Mouse (Mus musculus): ENCODE data around the gene Methig1. TPM values are rescaled to one million over a fixed set of nuclear protein-coding genes. Genes with fewer than 3 reads are reported as not detected.
"Not testable (repeated sequence)": the region's sequence is repeated elsewhere in the genome, so short reads cannot be mapped to it uniquely, and the experiment has no call there.

Gene Methig1
- total RNA-seq, 2 experiments from 2014 or later = not detected

DNA sequence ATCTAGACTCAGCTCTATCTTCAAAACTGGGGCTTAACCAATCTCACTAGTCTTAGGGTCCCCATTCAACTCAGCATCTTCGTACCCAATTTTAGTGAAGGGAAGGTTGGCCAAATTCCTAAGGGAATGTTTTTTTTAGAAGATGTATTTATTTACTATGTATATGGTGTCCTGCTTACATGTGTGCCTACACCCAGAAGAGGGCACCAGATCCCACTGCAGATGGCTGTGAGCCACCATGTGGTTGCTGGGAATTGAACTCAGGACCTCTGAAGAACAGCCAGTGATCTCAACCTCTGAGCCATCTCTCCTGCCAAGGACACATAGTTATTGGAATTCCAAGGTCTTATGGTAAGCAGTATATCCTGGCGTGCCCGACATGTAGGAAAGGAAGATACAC, 42.6 kb downstream of the Methig1 start:
- no peak for DNase-seq

DNA sequence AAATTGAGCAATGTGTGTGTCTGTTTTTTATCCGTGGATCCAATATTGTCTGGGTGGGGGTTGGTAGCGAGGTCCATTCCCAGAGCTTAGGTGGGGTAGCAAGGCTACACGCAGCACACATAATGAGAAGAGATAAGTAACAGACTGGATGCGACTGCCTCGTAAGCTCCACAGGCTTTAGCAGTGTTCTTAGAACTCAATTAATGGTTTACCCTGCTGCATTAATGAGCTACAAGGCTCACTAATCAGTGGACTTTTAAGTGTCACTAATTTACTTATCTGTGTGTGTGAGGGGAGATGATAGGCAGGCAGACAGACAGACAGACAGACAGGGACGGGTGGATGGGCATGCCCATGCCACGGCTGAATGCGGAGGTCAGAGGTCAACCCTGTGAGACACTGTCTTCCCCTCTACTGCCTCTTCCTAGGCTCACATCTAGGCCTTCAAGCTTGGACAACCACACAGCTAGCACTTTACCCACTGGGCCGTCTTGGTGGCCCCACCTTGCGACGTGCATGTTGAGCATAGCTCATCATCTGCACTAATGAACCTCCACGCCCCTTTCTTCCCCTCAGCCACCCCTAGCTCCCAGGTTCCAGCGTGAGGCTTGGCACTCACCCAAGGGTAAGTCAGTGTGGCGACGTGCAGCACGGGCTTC, 47.8 kb downstream of the Methig1 start:
- DNase-seq = no peak

GRCm38 (mm10) chr15:100401811-100402210, 48.9 kb downstream of the Methig1 start:
- no peak for DNase-seq

DNA sequence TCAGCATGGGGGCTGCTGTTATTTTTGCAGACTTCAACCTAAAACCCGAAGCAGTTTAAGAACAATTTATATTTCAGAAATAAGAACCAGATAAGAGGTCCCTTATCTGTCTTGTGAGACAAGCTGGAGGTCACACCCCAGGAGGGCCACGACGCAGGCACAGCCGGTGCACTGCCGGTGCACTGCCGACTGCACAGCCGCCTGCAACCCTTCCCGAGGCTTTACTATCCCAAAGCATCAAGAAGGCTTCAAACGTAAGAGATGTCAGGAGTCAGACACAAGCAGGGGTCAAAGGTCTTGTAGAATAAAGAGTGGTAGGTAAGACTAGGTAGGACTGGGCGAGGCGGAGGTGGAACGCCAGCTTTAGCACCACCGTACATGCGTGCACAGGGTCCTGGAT, 49.4 kb downstream of the Methig1 start:
- DNase-seq = no peak

- DNase-seq = no peak
Measured at GRCm38 (mm10) chr15:100402798-100403197, 49.8 kb downstream of the Methig1 start.

DNA sequence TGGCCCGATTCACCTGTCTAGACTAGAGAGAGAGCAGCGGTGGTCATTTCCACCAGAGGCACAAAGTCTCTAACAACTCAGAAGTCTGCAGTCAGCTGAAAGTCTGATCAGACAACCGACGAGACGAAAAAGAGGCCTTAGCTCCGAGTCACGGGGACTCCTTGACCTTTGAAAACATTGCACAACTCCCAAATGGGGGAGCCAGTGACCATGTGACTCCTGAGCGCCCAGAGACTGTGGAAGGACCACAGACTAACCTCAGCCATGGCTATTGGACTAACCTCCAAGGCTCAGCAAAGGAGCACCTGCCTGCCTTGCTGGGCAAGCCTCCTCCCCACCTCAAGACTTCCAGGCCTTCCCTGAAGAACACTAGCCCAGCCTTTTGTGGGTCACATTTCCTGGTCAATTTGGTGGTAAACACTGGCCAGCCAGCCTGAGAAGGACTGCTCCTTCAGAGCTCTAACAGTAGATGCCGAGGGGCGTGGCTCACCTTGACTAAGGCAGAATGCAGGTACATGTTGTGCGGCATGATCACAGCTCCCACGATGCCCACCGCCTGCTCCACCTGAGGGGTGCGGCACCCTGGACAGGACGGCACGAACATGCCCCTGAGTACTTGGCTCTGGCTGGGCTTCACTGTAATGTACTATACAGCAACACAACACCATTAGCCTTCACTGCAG, 50.5 kb downstream of the Methig1 start:
- DNase-seq = no peak

- no peak for DNase-seq
Measured at GRCm38 (mm10) chr15:100406088-100406487, 53.1 kb downstream of the Methig1 start.

DNA sequence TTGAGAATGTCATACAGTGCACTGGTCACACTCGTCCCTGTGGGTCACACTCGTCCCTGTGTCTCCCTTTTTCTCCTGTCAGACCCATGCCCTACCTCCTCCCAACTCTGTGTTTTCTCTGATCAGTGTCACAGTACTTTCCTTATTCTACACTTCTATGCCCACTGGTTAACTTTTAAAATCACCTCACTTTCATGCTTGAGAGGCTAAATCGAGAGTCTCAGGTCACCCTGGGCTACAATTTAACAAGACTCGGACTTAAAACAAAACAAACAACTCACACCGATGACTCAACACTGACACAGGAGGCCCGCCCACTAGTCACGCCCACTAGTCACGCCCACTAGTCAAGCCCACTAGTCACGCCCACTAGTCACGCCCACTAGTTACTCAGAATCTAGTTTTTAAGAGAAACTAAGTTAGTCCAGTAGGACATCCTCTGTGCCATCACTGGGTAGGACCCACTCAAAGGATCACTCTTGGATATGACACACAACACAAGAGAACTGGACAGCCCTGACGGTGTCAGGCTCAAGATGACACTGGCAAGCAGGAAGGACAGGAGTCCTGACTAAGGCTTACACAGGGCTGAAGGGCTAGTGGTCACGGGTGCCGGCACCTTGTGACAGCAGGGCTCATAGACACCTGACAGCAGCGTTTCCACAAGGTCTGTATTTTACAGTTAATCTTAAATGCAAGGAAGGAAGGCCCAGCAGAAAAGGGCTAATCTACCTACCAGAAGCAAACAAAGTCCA, 58.1 kb downstream of the Methig1 start:
- DNase-seq = no peak

DNA sequence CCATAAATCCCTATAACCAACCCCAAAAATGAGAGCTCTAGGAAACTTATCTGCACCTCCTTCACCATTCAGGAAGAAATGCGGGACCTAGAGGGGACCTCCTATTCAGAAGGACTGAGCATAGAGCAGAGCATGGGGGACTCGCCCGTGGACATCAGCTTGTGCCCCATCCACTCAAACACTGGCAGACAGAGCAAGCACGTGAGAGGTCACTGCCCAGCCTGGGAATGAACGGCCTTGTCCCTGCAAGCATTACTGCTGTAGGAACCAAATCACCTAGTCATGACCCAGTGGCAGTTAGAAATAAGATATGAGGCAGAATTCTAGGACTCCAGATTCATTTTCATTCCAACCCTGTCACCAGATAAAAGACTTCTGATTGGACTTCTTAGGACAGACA, 58.8 kb downstream of the Methig1 start:
- no peak for DNase-seq

- no peak for DNase-seq
Measured at GRCm38 (mm10) chr15:100413306-100413705, 60.4 kb downstream of the Methig1 start.

DNA sequence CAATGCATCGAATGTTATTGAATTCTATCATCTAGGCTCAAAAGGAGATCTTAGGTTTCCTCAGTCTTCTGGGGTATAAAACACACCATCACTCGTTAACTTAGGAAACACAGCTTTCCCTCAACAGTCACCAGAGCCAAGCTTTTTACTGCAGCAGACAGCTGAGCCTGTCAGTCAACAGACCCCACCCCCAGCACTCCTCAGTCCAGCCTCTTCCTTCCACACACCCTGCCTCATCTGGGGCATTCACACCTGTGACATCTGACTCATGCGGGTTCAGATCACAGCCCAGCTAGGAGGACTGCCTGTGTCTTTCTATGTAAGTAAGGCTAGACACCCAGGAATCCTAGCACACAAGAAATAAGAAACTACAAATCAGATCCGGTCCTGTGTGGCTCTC, 61.1 kb downstream of the Methig1 start:
- no peak for DNase-seq

GRCm38 (mm10) chr15:100414942-100415341, 62.0 kb downstream of the Methig1 start:
- no peak for DNase-seq

- no peak for DNase-seq
Measured at GRCm38 (mm10) chr15:100415684-100416083, 62.7 kb downstream of the Methig1 start.

DNA sequence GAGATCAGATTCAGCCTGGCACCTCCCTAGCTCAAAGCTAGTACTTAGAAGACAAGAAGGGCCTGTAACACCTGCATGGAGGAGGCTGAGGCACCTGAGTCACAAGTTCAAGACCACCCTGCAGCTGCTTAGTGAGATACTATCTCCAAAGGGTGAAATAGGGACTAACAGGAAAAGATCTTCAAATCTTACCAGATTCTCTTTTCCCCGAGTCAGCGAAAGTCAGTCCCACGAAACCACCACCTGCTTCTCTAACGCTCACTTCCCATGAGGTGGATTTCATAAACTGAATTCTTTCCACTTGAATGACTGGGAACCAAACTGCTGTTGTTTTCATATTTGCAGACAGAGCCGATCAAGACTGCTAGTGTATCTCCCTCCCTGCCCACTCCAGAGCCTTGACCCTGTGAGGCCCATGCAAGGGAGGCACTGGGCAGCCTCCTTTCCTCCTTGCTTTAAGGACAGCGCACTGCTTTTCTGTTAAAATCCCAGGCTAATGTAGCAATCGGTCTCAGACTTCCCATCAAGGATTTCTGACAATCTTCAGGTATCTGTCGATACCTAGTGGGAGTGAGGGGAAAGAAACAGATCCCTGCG, 65.0 kb downstream of the Methig1 start:
- DNase-seq = no peak

DNA sequence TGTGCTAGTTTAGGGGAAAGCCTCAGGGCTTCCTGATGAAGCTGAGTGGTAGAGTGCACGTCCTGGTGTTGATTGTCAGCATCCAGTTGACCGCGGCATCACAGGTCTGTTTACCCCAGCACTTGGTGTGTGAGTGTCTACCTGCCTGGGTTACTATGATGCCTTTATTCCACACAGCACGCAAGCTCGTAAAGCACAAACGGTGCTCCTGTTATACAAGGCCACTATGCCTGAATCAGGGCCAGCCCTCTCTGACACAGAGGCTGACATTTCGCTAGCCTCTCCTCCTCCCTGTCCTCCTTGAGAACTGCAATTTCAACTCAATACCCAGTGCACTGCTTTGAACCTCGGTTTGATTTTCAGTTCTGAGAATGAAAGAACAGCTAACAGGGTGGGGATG, 66.4 kb downstream of the Methig1 start:
- DNase-seq = no peak

DNA sequence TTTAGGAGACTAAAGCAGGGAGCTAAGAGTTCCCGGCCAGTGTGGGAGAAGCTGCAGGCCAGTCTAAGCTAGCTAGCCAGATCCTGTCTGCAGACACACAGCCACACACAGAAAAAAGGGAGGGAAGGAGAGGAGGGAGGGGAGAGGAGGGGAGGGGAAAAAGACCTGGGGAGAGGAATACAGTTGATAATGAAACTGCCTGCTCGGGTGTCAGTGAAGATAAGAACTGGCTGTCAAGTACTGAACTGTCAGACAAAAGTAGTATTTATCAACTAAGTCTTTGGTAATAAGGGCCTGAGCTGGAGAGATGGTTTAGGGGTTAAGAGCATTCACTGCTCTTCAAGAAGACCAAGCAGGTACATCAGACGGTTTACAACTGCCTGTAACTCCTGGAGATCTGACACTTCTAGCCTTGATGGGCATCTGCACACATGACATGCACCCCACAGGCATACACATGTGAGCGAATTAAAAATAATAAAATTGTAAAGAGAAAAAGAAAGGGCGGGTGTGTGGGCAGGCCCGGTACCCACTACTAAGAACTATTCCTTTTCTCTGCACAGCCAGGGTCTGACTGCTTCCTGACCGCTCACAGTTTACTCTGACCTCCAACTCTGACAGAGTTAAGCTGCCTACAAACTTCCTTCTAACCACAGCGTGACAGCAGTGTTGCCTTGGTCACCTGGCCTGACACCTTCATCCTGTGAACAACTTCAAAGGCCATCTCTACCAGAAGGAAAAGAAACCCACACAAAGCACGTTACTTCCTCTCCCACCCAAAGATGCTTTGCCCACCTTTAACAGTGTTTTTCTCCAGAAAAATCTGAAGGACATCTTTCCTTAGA, 67.2 kb downstream of the Methig1 start:
- no peak for DNase-seq

- no peak for DNase-seq
Measured at GRCm38 (mm10) chr15:100421059-100421757, 68.3 kb downstream of the Methig1 start.

DNA sequence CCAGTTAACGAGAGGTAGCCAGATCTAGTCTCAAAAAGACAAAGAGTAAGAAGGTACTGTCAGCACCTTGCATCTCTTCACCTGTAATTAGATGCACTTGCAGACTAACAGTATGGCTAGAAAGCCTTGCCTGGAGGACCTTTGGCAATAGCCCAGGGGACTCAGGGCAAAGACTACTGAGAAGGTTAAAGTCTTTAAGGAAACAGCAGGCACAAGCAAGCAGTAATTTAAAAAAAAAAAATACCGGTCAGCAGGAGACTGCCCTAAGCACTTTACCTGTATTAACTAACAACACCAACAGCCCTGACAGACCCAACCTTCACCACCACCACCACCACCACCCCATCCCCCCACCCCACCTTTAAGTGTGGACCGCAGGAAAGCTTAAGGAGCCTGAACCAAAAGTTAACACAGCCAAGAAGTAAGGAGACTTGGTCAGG, 68.8 kb downstream of the Methig1 start, which contains the start of gene Gm5475:
Gene Gm5475, plus strand, starts transcription at position 390 of the 440 bp plus-strand sequence.
- not testable (repeated sequence) for DNase-seq

DNA sequence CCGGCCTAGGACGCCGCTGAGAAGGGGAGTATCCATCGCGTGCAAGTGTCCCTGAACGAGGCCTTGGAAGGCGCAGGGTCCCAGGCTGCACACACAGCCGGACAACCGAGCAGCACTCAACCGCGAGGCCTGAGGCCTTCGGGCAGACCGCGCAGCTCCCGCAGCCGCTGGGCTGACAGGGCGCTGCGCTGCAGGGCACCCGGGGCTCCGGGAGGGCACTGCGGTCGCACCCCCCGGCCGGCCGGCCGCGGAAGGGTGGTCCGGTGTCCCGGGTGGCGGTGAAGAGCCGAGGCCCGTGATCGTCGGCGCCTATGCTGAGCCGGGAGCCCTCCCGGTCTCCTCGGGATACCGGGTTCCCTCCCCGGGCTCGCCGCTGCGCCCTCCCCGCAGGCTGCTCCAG, 69.5 kb downstream of the Methig1 start:
- no peak for DNase-seq

GRCm38 (mm10) chr15:100422899-100423860, 70.2 kb downstream of the Methig1 start:
- peak; percentile 96 for DNase-seq
